Mouse (Mus musculus): ENCODE measurements around the gene Xpr1. TPM values are rescaled to one million over a fixed set of nuclear protein-coding genes. Genes with fewer than 3 reads are reported as not detected.
A peak's percentile ranks its signal among the peaks of the same experiment; 100 is the strongest.

Xpr1 gene
- polyA plus RNA-seq, 1 experiment from 2014 or later: 64.3 TPM

DNA sequence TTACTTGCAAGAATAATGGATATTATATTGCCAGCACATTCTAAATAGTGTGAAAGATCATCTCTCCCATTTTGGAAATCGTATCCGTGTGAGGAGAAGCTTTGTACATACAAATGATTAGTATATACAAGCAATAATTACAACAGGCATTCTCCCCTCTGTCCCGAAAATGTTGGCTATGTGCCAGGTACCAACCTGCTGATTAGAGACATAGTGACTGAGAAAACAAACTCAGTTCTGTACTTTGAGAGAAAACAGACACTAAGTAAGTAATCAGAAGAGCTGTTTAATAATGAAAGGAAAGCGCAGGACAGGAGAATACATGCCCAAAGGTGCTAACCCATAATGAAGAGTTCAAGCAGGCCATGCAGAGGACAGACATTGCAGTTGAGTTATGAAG lies 64.1 kb downstream of the Xpr1 start:
- Histone ChIP-seq H3K9me3 (no peaks in the 10 kb centered on the region), H3K9ac (replicated peaks) (no peak overlapping the region), H3K27me3 (no peaks in the 10 kb centered on the region), H3K27ac (no peak overlapping the region), H3K4me3 (replicated peaks) (no peak overlapping the region), H3K4me1 (replicated peaks) (no peaks in the 10 kb centered on the region), H3K4me2 (replicated peaks) (no peak overlapping the region), H3K36me3 (no peaks in the 10 kb centered on the region)
- 89% methylated on average over 4 of the region's 4 CpGs for WGBS
- ATAC-seq: no peak

DNA sequence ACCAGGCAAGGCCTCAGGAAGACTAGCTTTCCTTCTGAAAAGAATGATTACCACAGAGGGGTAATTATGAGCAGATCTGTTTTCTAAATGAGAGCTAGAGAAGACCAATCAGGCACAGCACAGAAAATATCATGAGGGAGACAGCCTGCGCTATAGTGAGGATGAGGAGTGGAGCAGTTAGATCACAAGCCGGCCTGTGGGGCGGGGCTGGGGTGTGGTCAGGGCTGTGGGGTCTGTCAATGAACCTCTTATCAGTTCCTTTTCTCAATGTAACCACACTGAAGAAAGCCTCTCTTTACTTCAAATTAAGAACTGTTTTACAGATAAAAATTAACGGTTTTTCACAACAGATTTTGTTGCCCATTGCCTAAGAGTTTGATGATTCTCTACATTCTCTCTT lies 65.7 kb downstream of the Xpr1 start:
- ATAC-seq: no peak

DNA sequence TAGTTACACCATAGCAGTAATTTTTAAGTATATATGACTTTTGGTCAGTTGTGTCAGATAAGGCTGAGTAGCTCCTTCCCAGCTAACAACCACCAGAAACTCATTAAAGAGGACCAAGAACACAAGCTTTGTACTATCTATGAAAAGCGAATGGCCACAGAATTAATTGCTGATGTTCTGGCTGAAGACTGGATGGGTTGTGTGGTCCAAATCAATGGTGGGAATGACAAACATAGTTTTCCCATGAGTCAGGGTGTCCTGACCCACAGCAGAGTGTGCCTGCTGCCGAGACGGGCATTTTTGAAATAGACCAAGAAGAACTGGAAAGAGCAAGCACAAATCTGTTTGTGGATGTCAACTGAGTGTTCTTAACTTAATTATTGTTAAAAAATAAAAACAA lies 68.7 kb downstream of the Xpr1 start:
- no peak overlapping the region for H3K4me3 ChIP-seq (replicated peaks)

More for the DNA sequence above, 65.7 kb downstream of the Xpr1 start:
- no peak overlapping the region for H3K27ac ChIP-seq
- no peak overlapping the region for H3K4me2 ChIP-seq (replicated peaks)
- 87% methylated on average over 4 of the region's 4 CpGs for WGBS
- no peaks in the 10 kb centered on the region for H3K27me3 ChIP-seq
- no peaks in the 10 kb centered on the region for H3K36me3 ChIP-seq
- H3K9me3 ChIP-seq: no peaks in the 10 kb centered on the region
- 0 out of 2 replicates have a peak, but pooled peaks cover 4% of the 10 kb centered on the region for H3K4me1 ChIP-seq (replicated peaks)
- no peak overlapping the region for H3K4me3 ChIP-seq (replicated peaks)
- no peak overlapping the region for H3K9ac ChIP-seq (replicated peaks)

DNA sequence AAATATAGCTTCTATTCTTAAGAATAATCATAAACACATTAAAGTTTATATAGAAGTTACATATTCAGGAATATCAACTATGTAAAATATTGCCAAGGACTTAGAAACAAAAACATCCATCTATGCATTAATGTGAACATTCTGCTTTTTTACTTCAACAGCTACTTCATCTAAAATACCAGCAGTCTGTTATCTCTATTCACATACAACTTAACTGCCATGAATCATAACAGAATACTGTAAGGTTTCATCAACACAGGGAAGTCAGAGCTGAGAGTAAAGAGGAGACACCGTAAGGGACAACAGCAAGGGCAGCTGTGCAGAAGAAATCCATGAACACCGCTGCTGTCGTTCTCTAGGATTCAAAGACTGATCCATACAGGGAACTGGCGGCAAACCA lies 69.9 kb downstream of the Xpr1 start:
- Histone ChIP-seq H3K27me3 (no peaks in the 10 kb centered on the region), H3K9me3 (no peaks in the 10 kb centered on the region), H3K36me3 (no peaks in the 10 kb centered on the region), H3K27ac (no peak overlapping the region), H3K4me3 (replicated peaks) (no peak overlapping the region), H3K4me2 (replicated peaks) (no peak overlapping the region), H3K9ac (replicated peaks) (no peak overlapping the region), H3K4me1 (replicated peaks) (0 out of 2 replicates have a peak, but pooled peaks cover 4% of the 10 kb centered on the region)
- 63% methylated on average over 4 of the region's 4 CpGs for WGBS
- ATAC-seq: no peak

More for the DNA sequence above, 68.7 kb downstream of the Xpr1 start:
- H3K27me3 ChIP-seq: no peaks in the 10 kb centered on the region
- no peak overlapping the region for H3K27ac ChIP-seq
- WGBS: 90% methylated on average over 3 of the region's 3 CpGs
- H3K36me3 ChIP-seq: no peaks in the 10 kb centered on the region
- H3K4me1 ChIP-seq (replicated peaks): 0 out of 2 replicates have a peak, but pooled peaks cover 4% of the 10 kb centered on the region
- ATAC-seq: no peak
- H3K9me3 ChIP-seq: no peaks in the 10 kb centered on the region
- H3K4me2 ChIP-seq (replicated peaks): no peak overlapping the region
- H3K9ac ChIP-seq (replicated peaks): no peak overlapping the region

DNA sequence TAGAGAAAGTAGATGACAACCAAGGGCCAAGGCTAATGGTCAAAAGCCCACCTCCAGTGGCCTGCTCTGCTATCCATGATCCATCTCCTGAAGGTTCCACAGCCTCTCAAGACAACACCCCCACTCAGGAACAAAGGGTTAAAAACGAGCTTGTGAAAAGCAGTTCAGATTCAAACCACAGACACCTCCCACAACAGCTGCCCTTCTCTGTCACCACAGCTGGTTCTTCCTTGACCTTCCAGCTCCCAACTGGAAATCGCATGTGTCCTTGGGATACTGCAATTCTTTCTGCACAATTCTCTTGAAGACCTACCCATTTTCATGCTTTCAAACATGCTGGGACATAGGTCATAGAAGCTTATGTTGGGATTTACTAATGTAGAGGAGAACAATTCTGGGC lies 73.2 kb downstream of the Xpr1 start:
- Histone ChIP-seq H3K27me3 (no peaks in the 10 kb centered on the region), H3K27ac (no peak overlapping the region), H3K4me1 (replicated peaks) (0 out of 2 replicates have a peak, but pooled peaks cover 4% of the 10 kb centered on the region), H3K36me3 (no peaks in the 10 kb centered on the region), H3K4me3 (replicated peaks) (no peak overlapping the region), H3K9me3 (no peaks in the 10 kb centered on the region), H3K4me2 (replicated peaks) (no peak overlapping the region), H3K9ac (replicated peaks) (no peak overlapping the region)
- 87% methylated on average over 2 of the region's 2 CpGs for WGBS
- no peak for ATAC-seq

DNA sequence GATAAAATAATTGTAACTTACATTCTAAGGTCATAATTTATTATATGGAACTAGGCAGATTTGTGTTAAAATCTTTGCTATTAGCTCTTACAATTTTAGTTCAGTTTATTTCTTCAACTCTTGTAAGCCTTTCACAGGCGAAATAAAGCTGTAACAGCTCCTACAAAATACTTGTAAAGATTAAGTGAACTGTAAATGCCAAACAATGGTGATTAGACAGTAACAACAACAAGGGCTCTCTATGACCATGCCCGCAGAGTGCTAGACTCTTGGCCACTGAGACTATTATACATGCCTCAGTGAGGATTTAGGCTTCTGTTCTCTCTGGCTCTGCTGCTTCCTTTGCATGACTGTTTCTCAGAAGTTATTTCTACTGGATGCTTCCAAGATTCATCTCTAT lies 77.6 kb downstream of the Xpr1 start:
- no peak overlapping the region for H3K4me2 ChIP-seq (replicated peaks)
- H3K27ac ChIP-seq: no peak overlapping the region
- no peaks in the 10 kb centered on the region for H3K36me3 ChIP-seq
- no peaks in the 10 kb centered on the region for H3K27me3 ChIP-seq
- no peak for ATAC-seq
- H3K4me3 ChIP-seq (replicated peaks): no peak overlapping the region
- WGBS: 62% methylated on average over 2 of the region's 2 CpGs
- H3K4me1 ChIP-seq (replicated peaks): no peaks in the 10 kb centered on the region
- H3K9me3 ChIP-seq: no peaks in the 10 kb centered on the region
- no peak overlapping the region for H3K9ac ChIP-seq (replicated peaks)

DNA sequence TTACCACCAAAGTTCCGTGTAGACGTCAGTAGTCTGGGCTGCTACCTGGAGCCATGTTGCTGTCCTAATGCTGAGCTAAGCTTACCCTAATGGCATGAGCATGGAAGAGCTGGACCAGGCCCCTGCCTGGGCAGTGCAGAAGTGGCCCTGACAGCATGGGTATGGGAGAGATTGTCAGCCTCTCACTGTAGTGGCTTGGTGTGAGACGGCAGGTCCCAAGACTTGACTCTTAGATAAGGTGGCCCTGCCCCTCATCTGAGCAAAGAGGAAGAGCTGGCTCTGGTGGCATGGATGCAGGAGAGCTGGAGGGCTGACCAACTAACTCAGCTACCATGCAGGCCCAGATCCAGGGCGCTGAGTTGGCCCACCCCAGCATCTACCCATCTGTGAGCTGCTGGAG lies 79.9 kb downstream of the Xpr1 start:
- ATAC-seq: no peak
- WGBS: 96% methylated on average over 4 of the region's 4 CpGs
- no peaks in the 10 kb centered on the region for H3K4me1 ChIP-seq (replicated peaks)
- no peak overlapping the region for H3K4me3 ChIP-seq (replicated peaks)
- no peaks in the 10 kb centered on the region for H3K36me3 ChIP-seq
- no peak overlapping the region for H3K4me2 ChIP-seq (replicated peaks)
- H3K9me3 ChIP-seq: no peaks in the 10 kb centered on the region
- no peaks in the 10 kb centered on the region for H3K27me3 ChIP-seq
- no peak overlapping the region for H3K9ac ChIP-seq (replicated peaks)
- no peak overlapping the region for H3K27ac ChIP-seq

DNA sequence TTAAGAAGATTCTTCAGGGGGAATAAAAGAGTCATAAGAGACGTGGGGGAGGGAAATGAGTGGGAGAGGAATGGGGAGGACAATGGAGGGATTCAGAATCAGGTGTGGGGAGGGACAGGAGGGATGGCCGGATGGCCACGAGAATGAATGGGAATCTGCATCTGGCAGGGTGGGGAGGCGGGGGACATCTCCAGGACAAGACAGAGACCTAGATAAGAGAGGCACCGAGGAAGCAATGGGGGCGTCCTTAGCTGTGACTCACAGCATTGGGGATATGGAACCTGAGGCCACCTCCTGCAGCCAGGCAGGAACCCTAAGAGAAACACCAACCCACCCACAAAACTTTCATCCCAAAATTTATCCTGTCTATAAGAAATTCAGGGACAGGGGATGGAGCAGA lies 81.3 kb downstream of the Xpr1 start:
- Histone ChIP-seq H3K27ac (no peak overlapping the region), H3K36me3 (peaks cover 6% of the 10 kb centered on the region), H3K4me3 (replicated peaks) (no peak overlapping the region), H3K4me2 (replicated peaks) (no peak overlapping the region), H3K4me1 (replicated peaks) (no peaks in the 10 kb centered on the region), H3K27me3 (no peaks in the 10 kb centered on the region), H3K9ac (replicated peaks) (no peak overlapping the region), H3K9me3 (no peaks in the 10 kb centered on the region)
- WGBS: 65% methylated on average over 6 of the region's 6 CpGs
- ATAC-seq: no peak

DNA sequence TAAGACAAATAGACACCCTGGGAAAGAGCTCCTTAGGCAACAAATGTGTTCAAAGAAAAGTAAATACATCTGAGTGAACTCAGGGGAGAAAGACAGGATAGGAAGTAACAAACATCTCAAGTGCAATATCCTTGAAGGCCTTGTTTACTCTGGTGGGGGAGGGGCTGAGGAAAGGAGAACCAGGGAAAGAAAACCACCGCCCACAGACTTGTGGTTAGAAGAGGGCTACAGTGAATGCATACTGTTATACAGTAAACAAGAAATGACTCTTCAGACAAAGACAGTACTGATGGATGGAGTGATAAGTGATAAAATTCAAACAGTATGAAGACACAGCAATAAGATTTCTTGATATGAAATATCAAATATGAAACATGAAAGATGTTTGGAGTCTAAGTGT lies 95.0 kb downstream of the Xpr1 start:
- H3K4me3 ChIP-seq (replicated peaks): no peak overlapping the region
- H3K36me3 ChIP-seq: 0 out of 2 replicates have a peak, but pooled peaks cover 3% of the 10 kb centered on the region
- no peaks in the 10 kb centered on the region for H3K27me3 ChIP-seq
- WGBS: 88% methylated on average over 1 of the region's 1 CpGs
- no peak for ATAC-seq
- no peaks in the 10 kb centered on the region for H3K9me3 ChIP-seq
- H3K9ac ChIP-seq (replicated peaks): no peak overlapping the region
- H3K27ac ChIP-seq: peak overlapping the region; percentile 35; the same call in 1 of the 2 replicates
- peaks cover 22% of the 10 kb centered on the region for H3K4me1 ChIP-seq (replicated peaks)
- no peak overlapping the region for H3K4me2 ChIP-seq (replicated peaks)

DNA sequence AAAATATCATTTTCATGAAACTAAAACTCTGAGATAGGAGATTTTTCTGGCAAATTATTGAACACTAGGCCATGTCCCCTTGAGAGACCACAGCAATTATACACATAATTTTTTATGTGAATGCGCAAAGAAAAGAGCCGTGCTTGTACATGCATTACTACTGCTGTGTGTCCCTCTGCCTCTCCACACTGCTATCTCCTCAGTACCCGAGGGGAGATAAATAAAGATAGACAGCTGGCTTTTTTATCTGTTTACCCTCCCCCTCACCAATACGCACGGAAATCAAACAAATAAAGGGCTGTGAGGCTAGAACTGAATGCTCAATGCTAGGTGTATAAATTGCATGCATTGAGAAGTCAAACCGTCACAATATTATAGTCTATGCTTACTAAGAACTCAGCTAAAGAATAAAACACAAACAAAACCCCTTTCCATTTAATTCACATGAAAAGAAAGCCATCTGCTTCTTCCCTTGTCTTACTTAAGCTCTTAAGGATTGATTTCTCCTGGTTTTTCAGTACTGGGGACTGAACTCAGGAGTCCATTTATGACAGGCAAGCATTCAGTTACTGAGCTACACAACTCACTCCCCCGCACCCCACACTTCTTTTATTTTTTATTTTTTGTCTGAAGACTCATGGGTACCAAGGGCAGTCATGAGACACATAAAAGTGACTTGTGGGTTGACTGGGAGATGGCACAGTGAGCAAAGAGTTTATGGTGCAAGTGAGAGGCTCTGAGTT lies 97.0 kb downstream of the Xpr1 start:
- WGBS: 32% methylated on average over 7 of the region's 7 CpGs
- ATAC-seq: peak; percentile 80

DNA sequence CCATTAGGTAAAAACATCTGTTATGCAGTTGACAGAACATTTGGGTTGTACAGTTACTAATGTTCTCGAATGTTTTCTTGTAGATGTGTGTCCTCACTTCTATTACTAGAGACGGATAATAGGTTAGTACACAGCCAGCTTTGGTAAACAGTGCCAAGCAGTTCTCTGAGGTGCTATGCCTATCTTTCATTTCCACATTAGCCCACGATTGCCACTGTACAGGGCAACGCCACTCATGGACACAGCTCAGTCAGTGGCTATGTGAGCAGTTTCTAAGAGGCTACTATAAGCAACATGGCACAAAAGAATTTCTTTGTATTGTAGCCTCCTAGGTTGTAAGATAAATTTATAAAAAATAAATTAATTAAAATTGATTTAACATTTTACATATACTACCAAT lies 97.7 kb downstream of the Xpr1 start:
- Histone ChIP-seq H3K4me2 (replicated peaks) (no peak overlapping the region), H3K36me3 (0 out of 2 replicates have a peak, but pooled peaks cover 3% of the 10 kb centered on the region), H3K9ac (replicated peaks) (no peak overlapping the region), H3K9me3 (no peaks in the 10 kb centered on the region), H3K27me3 (no peaks in the 10 kb centered on the region), H3K27ac (peak overlapping the region; percentile 46; the same call in 1 of the 2 replicates), H3K4me1 (replicated peaks) (peaks cover 22% of the 10 kb centered on the region), H3K4me3 (replicated peaks) (no peak overlapping the region)
- no peak for ATAC-seq
- 74% methylated on average over 4 of the region's 4 CpGs for WGBS

More for the DNA sequence above, 97.0 kb downstream of the Xpr1 start:
- Histone ChIP-seq H3K36me3 (0 out of 2 replicates have a peak, but pooled peaks cover 3% of the 10 kb centered on the region), H3K9ac (replicated peaks) (no peak overlapping the region; the same call in 1 of the 2 replicates), H3K4me1 (replicated peaks) (peaks cover 22% of the 10 kb centered on the region), H3K9me3 (no peaks in the 10 kb centered on the region), H3K27ac (peak overlapping the region; percentile 75), H3K27me3 (no peaks in the 10 kb centered on the region), H3K4me2 (replicated peaks) (no peak overlapping the region), H3K4me3 (replicated peaks) (no peak overlapping the region)

DNA sequence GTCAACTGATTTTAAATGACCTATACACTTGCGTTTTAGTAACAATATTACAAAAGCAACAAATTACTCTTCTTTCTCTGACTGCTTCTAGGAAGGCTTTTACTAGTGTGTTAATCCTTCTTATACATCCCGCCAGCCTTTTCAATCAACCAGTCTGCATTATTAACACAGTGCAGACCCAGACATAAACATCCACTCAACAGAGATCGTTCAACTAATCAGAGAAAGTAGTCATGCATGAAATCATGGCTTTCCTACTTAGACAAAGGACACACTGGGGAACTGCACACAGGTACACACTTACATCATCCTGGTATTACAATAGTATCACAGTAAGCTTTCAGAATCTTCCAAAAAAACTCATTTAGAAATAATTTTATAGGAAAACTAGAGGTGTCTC lies 105.5 kb downstream of the Xpr1 start:
- H3K4me2 ChIP-seq (replicated peaks): no peak overlapping the region
- H3K4me3 ChIP-seq (replicated peaks): no peak overlapping the region
- peaks cover 26% of the 10 kb centered on the region for H3K4me1 ChIP-seq (replicated peaks)
- 0 out of 2 replicates have a peak overlapping the region, but pooled peaks have one; percentile 39 for H3K27ac ChIP-seq
- H3K36me3 ChIP-seq: peaks cover 16% of the 10 kb centered on the region
- H3K9ac ChIP-seq (replicated peaks): no peak overlapping the region
- H3K27me3 ChIP-seq: no peaks in the 10 kb centered on the region
- H3K9me3 ChIP-seq: no peaks in the 10 kb centered on the region
- ATAC-seq: 0 out of 2 replicates have a peak, but pooled peaks have one; percentile 6
- 20% methylated on average over 3 of the region's 3 CpGs for WGBS

Measured in midbrain, embryonic 13.5 days (tissue).